Mouse (Mus musculus) right cerebral cortex, postnatal 25 days (tissue): ENCODE results near the gene Gm11172.
"Not testable (repeated sequence)": the region's sequence is repeated elsewhere in the genome, so short reads cannot be mapped to it uniquely, and the experiment has no call there.

Experiments used
- DNase-seq: peaks from one replicate; pipeline ENCODE4 v3.0.0; 2022

The Gm11172 gene

DNA sequence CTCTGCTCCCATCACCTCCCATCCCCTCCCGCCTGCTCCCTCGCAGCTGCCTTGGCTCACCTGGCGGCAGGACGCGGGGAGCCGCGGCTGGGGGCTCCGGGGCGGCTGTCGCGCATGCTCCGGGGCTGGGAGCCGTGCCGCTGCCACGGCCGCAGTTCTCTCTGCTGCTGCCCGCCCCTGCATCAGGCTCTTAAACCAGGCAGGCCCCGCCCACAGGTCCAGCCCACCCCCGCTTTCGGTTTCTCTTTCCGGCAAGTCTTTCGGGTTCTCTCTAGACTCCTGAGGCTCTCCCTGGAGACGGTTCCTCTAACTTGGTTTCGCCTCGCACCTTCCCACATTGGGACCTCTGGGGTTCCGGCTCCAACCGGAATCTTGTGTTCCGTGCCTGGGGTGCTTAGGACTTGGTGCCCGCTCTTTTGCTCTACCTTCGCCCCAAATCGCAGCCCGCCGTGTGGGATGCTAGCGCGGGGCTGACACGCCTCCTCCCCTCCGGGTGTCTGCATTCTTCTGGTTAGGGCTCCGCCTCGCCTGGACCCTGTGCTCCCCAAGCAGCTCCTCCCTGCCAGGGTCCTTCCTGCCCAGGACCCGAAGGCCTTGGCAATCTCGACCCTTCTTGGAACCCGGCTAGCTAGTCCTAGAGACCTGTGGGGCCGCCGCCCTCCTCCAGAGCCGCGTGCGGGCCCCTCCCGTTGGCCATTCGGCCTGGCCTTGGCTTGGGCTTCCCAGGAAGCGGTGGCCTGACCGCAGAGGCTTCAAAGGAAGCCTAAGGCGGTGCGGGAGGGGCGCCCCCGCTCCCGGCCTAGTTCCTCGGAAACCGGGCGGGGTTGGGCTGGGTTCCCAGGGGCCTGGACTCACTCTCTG lies 27.1 kb upstream of the Gm11172 start, which contains the start of gene Socs1:
Socs1 (minus strand) TSS at position 166 of the 861 bp plus-strand sequence.
- DNase-seq = peak; percentile 80

- peak; percentile 78 for DNase-seq
Observed at GRCm38 (mm10) chr16:10786288-10786687, 26.4 kb upstream of the Gm11172 start.

DNA sequence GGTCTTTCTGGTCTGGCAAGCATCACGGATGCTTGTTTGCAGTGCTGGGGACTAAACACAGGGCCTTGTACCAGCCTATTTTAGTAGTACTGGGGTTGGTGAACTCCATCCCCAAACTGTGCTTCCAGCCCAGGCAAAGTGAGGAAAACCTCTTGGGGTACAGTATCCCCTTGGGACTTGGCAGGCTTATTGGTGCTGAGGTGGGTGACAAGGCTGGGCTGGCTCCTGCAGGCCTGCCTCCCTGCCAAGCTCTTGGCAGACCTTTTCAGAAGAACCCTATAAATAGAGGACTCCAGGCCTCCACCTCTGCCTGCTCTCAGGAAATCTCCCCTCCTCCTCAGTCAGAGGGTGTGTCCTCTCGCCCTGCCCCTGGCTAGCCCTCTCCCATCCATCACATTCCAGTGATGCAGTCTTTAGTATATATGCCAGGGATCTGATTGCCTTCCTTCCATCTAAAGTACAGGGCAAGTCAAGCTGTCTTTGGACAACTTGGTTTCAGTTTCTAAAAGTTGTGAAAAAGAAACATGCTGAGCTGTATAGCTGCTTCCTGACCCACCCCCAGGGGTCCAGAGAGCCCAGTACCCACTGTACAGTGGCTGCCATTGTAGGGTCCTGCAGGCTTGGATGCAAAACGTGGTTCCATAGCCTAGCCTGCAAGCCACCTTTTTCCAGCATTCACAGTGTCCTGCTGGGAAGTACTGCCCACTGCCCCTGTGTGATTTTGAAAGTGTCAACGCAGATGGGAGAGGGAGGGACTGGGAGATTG lies 25.8 kb upstream of the Gm11172 start:
- no peak for DNase-seq

DNA sequence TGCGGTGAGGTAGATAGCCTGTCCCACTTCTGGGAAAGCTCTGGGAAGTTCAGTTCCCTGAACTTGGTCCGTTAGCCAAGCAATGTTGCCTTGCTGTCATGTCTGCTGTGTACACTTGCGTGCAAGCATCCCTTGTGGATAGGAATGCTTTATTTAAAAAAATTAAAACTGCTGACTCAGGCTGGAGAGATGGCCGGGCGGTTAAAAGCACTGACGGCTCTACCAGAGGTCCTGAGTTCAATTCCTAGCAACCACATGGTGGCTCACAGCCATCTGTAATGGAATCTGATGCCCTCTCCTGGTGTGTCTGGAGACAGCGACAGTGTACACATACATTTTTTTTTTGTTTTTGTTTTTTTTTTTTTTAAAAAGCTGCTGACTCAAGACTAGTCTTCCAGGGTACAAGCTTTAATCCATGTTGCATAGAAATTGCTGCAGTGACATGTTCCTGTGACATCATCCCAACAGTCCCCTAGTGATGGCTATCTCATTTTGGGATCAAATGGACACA lies 25.1 kb upstream of the Gm11172 start:
- no peak for DNase-seq

DNA sequence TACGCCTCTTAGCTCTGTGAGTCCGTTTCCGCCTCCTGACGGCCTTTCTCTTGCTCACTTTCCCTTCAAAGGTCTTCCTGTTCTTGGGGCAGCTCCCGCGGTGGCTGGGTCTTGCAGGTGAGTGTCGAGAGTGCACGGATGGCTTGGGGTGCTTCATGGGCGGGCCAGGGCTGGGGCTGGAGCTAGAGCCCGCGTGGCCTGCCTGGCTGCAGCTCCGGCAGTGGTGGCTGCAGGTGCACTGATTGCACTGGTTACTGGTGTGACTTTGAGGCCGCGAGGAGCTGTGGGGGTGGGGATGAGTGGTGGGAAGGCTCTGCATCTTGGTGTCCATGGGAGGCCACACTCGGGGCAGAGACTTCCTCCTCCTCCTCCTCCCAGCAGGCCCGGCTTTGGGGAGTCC lies 24.4 kb upstream of the Gm11172 start, which contains the start of gene Tnp2:
Tnp2 (minus strand) TSS at position 390 of the 400 bp plus-strand sequence.
- no peak for DNase-seq

DNA sequence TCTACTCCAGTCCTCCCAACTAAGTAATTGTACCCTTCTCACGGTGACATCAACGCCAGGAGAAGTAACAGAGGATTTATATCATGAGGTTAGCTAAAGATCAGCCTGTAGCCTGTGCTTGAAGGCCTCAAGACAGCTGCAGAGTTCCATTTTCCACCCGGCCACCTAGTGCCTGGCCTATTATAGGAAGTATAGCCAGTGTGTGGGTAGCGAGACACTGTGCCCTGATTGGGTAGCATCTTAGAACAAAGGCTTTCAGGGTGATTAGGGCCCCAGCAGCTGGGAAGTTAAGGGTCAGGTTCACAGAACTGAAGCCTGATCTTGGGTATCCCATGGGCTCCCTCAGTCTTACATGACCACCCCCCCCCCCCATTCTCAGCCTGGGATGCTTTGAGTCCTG lies 23.8 kb upstream of the Gm11172 start:
- DNase-seq = no peak

DNA sequence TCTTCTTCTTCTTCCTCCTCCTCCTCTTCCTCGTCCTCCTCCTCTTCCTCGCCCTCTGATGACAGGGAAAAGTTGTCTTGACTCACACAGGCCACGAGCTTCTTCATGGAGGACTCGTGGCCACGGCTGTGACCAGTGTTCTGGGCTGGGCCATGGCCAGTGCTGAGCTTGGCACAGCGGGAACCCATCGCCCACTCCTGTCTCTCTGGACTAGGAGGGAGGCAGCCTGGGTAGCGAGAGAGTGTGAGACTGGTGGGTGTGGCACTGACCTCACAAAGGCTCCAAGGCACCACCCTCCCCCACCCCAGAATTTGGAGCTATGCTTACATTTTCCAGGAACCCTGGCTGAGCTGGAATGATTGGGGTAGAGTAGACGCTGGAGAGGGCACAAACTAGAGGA lies 22.0 kb upstream of the Gm11172 start, which contains the start of gene Prm3:
Prm3 (minus strand) TSS at position 213 of the 400 bp plus-strand sequence.
- no peak for DNase-seq

DNA sequence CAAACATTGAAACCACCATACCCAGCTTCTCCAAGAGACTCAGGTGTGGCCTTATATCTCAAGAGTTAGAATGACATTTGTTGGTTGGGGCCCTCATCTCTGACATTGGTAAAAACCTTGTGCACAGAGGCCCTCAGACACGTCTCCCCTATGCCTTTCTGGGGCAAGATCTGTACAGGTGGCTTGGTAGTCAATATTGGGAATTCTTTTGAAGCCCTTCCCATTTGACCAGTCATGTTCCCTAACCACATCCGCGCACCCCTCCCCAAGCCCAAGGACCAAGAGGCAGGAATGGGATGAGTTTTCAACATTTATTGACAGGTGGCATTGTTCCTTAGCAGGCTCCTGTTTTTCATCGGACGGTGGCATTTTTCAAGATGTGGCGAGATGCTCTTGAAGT lies 16.7 kb upstream of the Gm11172 start, which contains the start of gene Prm2:
Prm2 (minus strand) TSS at position 101 of the 400 bp plus-strand sequence.
- no peak for DNase-seq

DNA sequence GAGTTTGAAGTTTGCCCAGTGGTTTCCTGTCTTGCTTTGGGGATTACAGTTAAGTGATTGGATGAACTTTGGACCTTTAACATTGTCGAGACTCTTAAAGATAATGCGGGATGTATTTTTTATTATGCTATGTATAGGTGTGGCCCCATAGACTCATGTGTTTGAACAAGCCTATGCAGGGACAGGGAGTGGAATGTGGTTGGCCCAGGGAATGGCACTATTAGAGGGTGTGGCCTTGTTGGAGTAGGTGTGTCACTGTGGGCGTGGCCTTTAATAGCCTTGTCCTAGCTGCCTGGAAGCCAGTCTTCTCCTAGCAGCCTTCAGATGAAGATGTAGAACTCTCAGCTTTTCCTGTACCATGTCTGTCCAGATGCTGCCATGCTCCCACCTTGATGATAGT lies 10.3 kb upstream of the Gm11172 start:
- DNase-seq = not testable (repeated sequence)

DNA sequence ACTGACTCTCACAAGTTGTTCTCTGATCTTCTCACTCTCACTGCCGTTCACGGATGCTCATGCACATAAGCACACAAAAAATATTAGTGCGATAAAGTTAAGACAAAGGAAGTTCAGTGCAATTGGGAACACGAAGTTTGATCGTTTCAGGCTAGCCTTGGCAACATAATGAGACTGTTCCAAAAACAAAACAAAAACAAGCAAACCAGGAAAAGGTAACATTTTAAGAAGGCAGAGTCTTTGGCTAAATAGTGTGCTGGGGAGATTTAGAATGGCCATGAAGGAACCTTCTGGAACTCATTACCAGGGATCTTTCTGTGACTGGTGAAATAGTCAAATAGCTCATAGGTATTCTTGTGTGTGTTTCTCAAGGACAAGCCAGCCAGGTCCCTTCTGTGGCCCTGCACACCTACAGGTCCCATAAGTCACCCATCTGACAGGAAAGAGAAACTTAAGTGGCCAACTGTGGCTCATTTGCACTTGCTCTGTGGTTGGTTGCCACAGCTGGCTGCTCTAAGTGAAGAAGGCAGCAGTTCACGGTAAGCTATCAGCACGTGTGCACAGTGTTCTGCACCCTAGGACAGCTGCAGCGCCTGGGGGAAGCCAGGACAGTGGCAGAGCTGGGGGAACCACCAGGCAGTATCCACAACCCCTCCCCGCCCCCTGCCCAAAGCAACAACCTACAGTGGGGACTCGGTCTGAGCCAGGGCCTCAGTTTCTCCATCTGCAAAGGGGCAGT lies 6.8 kb upstream of the Gm11172 start, which contains the start of gene Prm1:
Prm1 (minus strand) TSS at position 51 of the 739 bp plus-strand sequence.
- no peak for DNase-seq

DNA sequence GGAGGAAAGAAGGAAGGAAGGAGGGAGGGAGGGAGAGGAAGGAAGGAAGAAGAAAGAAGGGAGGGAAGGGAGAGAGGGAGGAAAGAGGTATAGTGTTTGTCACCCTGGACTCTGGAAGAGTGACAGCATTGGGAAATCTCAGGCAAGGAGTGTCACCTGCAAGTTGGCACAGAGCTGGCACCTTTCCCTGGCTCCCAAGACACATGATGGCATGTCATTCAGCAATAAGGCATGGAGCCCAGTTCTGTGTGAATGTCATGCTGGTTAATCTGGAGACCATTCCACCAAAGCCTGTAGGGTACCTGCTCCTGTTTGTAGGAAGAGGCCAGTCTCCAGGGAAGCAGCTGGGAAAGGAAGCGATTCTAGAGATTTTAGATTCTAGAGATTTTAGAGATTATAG lies 2.3 kb upstream of the Gm11172 start:
- no peak for DNase-seq

DNA sequence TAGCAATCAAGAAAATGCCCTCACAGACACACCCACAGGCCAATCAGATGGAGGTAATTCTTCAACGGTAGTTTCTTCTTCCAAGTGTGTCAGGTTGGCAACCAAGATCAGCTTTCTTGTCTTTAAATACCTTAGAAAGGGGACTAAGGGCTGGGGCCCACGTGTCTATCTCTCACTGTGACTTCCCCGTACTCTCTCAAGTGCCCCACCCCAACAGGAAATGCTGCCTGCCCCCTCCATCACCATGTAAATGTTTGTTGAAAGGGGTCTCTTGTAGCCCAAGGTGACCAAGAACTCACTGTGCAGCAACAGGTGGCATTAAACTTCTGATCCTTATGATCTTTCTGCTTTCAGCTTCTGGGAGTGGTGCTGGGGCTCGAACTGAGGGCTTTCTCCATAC lies 1.0 kb downstream of the Gm11172 start:
- no peak for DNase-seq

- DNase-seq = no peak
Observed at GRCm38 (mm10) chr16:10814864-10815263, 2.1 kb downstream of the Gm11172 start.

GRCm38 (mm10) chr16:10818579-10819135 lies 5.9 kb downstream of the Gm11172 start:
- DNase-seq = no peak

GRCm38 (mm10) chr16:10819966-10820365 lies 7.3 kb downstream of the Gm11172 start:
- DNase-seq = no peak

GRCm38 (mm10) chr16:10821387-10821786 lies 8.7 kb downstream of the Gm11172 start:
- DNase-seq = no peak

GRCm38 (mm10) chr16:10824536-10824935 lies 11.8 kb downstream of the Gm11172 start:
- DNase-seq = no peak

GRCm38 (mm10) chr16:10825840-10826239 lies 13.1 kb downstream of the Gm11172 start:
- no peak for DNase-seq

DNA sequence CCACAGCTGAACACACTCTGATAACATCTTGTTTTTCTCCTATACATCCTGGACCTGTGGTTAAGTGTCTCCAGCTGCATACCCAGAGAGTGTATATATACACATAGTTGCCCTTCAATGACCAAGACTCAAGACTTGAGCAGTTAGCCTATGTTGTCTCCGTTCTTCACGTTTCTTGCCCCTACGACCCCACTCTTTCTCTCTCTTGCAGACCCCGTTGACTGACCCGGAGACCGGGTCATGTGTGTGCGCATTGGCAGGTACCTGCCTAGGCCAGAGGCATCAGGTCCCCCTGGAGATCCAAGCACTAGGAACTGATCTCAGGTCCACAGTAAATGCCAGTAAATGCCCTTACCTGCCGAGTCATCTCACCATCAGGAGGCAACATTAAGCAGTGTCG lies 14.6 kb downstream of the Gm11172 start:
- DNase-seq = no peak

GRCm38 (mm10) chr16:10827766-10828460 lies 15.2 kb downstream of the Gm11172 start:
- DNase-seq = no peak

GRCm38 (mm10) chr16:10828461-10828805 lies 15.7 kb downstream of the Gm11172 start:
- DNase-seq = no peak

- DNase-seq = no peak
Observed at GRCm38 (mm10) chr16:10834542-10834910, 21.8 kb downstream of the Gm11172 start.
